Mouse (Mus musculus) limb, embryonic 11.5 days (tissue): ENCODE results near the gene Clic1. TPM values are rescaled to one million over a fixed set of nuclear protein-coding genes. Genes with fewer than 3 reads are reported as not detected.

Source experiments
- ATAC-seq: fragments of 200-750 bp; cut with Nextera tagmentation; 2 replicates; pipeline ENCODE4 v1.8.0; 2017; ENCODE audit warnings: low read depth; ENCODE audit not compliant: insufficient number of reproducible peaks, low FRiP score, low TSS enrichment
- DNase-seq: peaks from one replicate; pipeline ENCODE4 v3.0.0-alpha.2; 2015; ENCODE audit warnings: low spot score
- H3K27ac ChIP-seq: fragments of 300-500 bp; sonication (generic); replicated peaks from 2 replicates; pipeline ENCODE4 v1.5.1; 2014; ENCODE audit warnings: low read depth, mild to moderate bottlenecking, low read length
- H3K27me3 ChIP-seq: fragments of 300-500 bp; sonication (generic); 2 replicates; pipeline ENCODE4 v1.6.1; 2014; ENCODE audit warnings: mild to moderate bottlenecking, low read length, mixed read lengths; ENCODE audit not compliant: control insufficient read depth, insufficient read depth
- H3K36me3 ChIP-seq: fragments of 300-500 bp; sonication (generic); 2 replicates; pipeline ENCODE4 v1.6.1; 2014; ENCODE audit warnings: mild to moderate bottlenecking, low read length, moderate library complexity, mixed read lengths; ENCODE audit not compliant: control insufficient read depth, insufficient read depth
- H3K4me1 ChIP-seq: fragments of 300-500 bp; sonication (generic); 2 replicates; pipeline ENCODE4 v1.6.1; 2014; ENCODE audit warnings: low read length, mixed read lengths; ENCODE audit not compliant: control insufficient read depth, insufficient read depth
- H3K4me2 ChIP-seq: fragments of 300-500 bp; sonication (generic); 2 replicates; pipeline ENCODE4 v1.6.1; 2014; ENCODE audit warnings: low read depth, mild to moderate bottlenecking, moderate library complexity; ENCODE audit not compliant: severe bottlenecking
- H3K4me3 ChIP-seq: fragments of 300-500 bp; sonication (generic); 2 replicates; pipeline ENCODE4 v1.5.1; 2014; ENCODE audit warnings: low read depth, low read length
- H3K9ac ChIP-seq: fragments of 300-500 bp; sonication (generic); 2 replicates; pipeline ENCODE4 v1.6.1; 2014; ENCODE audit warnings: mild to moderate bottlenecking, low read length
- H3K9me3 ChIP-seq: fragments of 300-500 bp; sonication (generic); 2 replicates; pipeline ENCODE4 v1.6.1; 2016; ENCODE audit warnings: low read length; ENCODE audit not compliant: control insufficient read depth
- WGBS: fragments of 180-500 bp; shearing (Covaris S2); extraction: QIAGEN DNeasy Blood & Tissue Kit; methylation state at CpG from one replicate; pipeline ENCODE4 v1.1.7; 2014; 5-methylcytosine and 5-hydroxymethylcytosine counted together
- polyA plus RNA-seq: library from polyadenylated mRNA; unstranded; fragments of >200 nt; fragmentation: Nextera tagmentation; extraction: Ambion mirVana; gene quantifications from 2 replicates; pipeline ENCODE4 v1.2.1, GENCODE M21; 2014

Gene Clic1
- polyA plus RNA-seq, 1 experiment from 2014 or later: 52.1 TPM

DNA sequence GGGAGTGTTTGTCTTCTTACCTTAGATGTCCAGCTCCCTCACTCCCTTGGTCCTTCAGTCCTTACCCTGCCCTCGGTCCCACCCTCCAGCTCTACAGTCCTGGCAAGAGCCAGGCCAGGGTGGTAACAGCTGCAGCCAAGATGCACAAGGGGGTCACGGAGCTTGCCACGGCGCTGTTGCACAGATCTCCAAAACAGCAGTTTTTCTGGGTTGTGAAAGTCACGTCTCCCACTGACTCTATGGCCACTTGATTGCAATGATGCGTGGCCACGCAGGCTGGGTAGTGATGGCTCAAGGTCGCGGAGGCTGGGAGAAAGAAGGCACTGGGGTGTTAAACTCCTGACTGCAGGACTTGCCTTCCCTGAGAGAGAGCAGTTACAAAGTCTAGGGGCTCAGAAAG is 21.7 kb downstream of the Clic1 start:
- Histone ChIP-seq H3K27ac (no peak overlapping the region), H3K9me3 (no peaks in the 10 kb centered on the region), H3K4me1 (0 out of 2 replicates have a peak, but pooled peaks cover 2% of the 10 kb centered on the region), H3K27me3 (peaks cover 12% of the 10 kb centered on the region), H3K36me3 (no peaks in the 10 kb centered on the region), H3K4me2 (no peak overlapping the region), H3K9ac (no peak overlapping the region; the same call in 1 of the 2 replicates), H3K4me3 (no peak overlapping the region)
- DNase-seq: no peak
- WGBS: 82% methylated on average over 9 of the region's 9 CpGs
- no peak for ATAC-seq

DNA sequence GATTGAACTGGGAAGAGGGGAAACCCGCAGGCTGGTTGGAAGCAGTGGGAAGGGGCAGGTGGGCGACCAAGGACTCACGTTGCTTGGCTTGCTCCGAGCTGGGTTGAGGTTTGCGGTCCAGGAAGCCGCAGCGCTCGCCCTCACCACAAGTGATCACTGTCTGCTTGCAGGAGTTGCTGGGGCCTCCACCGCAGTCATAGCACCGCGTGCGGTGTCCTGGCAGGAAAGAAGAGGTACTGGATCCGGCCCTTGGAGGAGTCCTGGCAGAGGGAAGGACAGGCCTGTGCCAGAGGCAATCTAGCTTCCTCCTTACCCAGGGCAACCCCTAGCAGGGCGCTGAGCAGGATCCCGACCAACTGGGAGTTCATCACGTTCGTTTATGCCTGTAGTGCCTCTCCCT is 24.3 kb downstream of the Clic1 start:
- 38% methylated on average over 17 of the region's 17 CpGs for WGBS
- Histone ChIP-seq H3K9ac (no peak overlapping the region; the same call in 1 of the 2 replicates), H3K36me3 (no peaks in the 10 kb centered on the region), H3K4me1 (peaks cover 12% of the 10 kb centered on the region), H3K27me3 (no peaks in the 10 kb centered on the region), H3K4me3 (no peak overlapping the region), H3K4me2 (no peak overlapping the region), H3K9me3 (no peaks in the 10 kb centered on the region), H3K27ac (no peak overlapping the region)
- DNase-seq (no peak), ATAC-seq (no peak)

- H3K9ac ChIP-seq: peak within 1 kb of the TSS; percentile 50
- no peak for ATAC-seq
- peaks cover 12% of the 10 kb centered on the region for H3K4me1 ChIP-seq
- H3K9me3 ChIP-seq: no peaks in the 10 kb centered on the region
- no peak for DNase-seq
- no peaks in the 10 kb centered on the region for H3K36me3 ChIP-seq
- no peaks in the 10 kb centered on the region for H3K27me3 ChIP-seq
- WGBS: 19% methylated on average over 10 of the region's 10 CpGs
- peak within 1 kb of the TSS; percentile 42 for H3K4me2 ChIP-seq
- no peak within 1 kb of the TSS; the same call in 1 of the 2 replicates for H3K27ac ChIP-seq
- peak within 1 kb of the TSS; percentile 12; the same call in 1 of the 2 replicates for H3K4me3 ChIP-seq
Observed at GRCm38 (mm10) chr17:35076507-35077176, 26.9 kb downstream of the Clic1 start, which contains the start of gene Ly6g6e. Gene Ly6g6e (plus strand): TSS chr17:35076902.

DNA sequence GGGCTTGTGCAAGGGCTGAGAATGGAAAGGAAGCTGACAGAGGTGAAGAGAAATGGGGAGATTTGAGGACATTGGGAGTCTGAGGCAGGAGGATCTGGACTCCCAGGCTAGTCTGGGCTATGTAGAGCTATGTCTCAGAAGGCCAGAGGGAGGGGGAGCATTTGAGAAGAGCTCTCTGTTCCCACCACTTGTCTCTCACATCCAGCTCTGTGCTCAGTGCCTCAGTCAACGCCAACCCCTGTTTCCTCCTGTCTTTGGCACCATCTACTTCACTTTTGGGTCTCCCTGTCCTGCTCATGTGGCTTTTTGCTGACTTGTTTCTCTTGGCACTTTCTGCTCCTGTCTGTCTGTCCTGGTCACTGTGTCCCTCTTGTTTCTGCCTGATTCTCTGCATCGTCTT is 27.5 kb downstream of the Clic1 start:
- Histone ChIP-seq H3K4me3 (no peak overlapping the region), H3K9ac (no peak overlapping the region; the same call in 1 of the 2 replicates), H3K27ac (no peak overlapping the region)

GRCm38 (mm10) chr17:35077786-35078233 is 28.0 kb downstream of the Clic1 start, which contains the start of gene Ly6g6d:
Gene Ly6g6d (minus strand): TSS chr17:35078065.
- H3K4me2 ChIP-seq: peak within 1 kb of the TSS; percentile 42
- no peak for DNase-seq
- H3K9me3 ChIP-seq: no peaks in the 10 kb centered on the region
- WGBS: 12% methylated on average over 14 of the region's 14 CpGs
- H3K27me3 ChIP-seq: no peaks in the 10 kb centered on the region
- peak within 1 kb of the TSS; percentile 50 for H3K9ac ChIP-seq
- no peak within 1 kb of the TSS; the same call in 1 of the 2 replicates for H3K27ac ChIP-seq
- peaks cover 12% of the 10 kb centered on the region for H3K4me1 ChIP-seq
- peak within 1 kb of the TSS; percentile 12; the same call in 1 of the 2 replicates for H3K4me3 ChIP-seq
- no peak for ATAC-seq
- H3K36me3 ChIP-seq: no peaks in the 10 kb centered on the region

More for the DNA sequence above, 27.5 kb downstream of the Clic1 start:
- ATAC-seq (no peak), DNase-seq (no peak)
- 40% methylated on average over 2 of the region's 2 CpGs for WGBS
- Histone ChIP-seq H3K4me2 (peak overlapping the region; percentile 42), H3K36me3 (no peaks in the 10 kb centered on the region), H3K4me1 (peaks cover 12% of the 10 kb centered on the region), H3K9me3 (no peaks in the 10 kb centered on the region), H3K27me3 (no peaks in the 10 kb centered on the region)

DNA sequence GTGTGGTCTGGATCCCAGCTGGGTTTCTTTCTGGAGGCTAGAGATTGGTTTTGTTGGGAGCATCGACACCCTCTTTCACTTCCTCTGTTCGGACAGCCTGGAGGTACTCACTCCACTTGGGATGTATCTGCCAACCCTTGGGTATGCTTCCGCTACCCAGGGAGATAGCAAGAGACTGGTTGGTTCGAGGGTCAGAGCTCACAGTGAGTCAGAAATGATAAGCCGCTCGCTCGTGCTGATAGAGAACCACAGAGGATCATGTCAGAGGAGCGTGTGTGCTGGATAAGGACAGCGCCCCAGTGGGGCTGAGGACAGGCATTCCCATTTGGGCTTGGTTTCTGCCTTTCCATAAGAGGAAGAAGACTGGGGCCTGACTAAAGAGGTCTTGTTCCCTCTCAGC is 30.0 kb downstream of the Clic1 start:
- DNase-seq (no peak), ATAC-seq (no peak)
- H3K4me2 ChIP-seq: no peak overlapping the region
- peaks cover 10% of the 10 kb centered on the region for H3K4me1 ChIP-seq
- no peak overlapping the region for H3K9ac ChIP-seq
- H3K9me3 ChIP-seq: no peaks in the 10 kb centered on the region
- 70% methylated on average over 9 of the region's 9 CpGs for WGBS
- no peak overlapping the region for H3K27ac ChIP-seq
- H3K4me3 ChIP-seq: no peak overlapping the region
- no peaks in the 10 kb centered on the region for H3K27me3 ChIP-seq
- H3K36me3 ChIP-seq: no peaks in the 10 kb centered on the region

DNA sequence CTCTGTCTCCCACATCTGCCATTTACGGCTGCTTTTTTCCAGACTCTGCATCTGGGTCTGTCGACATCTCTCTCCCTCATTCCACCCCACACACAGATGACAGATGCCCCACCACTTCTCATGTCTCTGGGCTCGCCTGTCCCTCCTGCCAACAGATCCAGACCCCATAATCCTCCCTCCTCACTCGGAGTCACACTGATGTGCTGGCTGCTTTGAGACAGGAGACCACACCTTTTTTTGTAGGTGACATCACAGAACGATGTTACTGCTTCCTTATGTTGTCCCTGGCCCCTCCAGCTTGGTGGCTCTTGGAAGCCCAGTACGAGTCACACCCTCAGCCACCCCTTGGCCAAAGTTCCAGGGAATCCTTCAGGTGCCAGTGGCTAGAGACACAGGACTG is 30.5 kb downstream of the Clic1 start:
- Histone ChIP-seq H3K27me3 (no peaks in the 10 kb centered on the region), H3K4me2 (no peak overlapping the region), H3K4me3 (no peak overlapping the region), H3K27ac (no peak overlapping the region), H3K9ac (no peak overlapping the region), H3K36me3 (no peaks in the 10 kb centered on the region), H3K9me3 (no peaks in the 10 kb centered on the region), H3K4me1 (peaks cover 10% of the 10 kb centered on the region)
- 37% methylated on average over 6 of the region's 6 CpGs for WGBS
- ATAC-seq: no peak
- no peak for DNase-seq

DNA sequence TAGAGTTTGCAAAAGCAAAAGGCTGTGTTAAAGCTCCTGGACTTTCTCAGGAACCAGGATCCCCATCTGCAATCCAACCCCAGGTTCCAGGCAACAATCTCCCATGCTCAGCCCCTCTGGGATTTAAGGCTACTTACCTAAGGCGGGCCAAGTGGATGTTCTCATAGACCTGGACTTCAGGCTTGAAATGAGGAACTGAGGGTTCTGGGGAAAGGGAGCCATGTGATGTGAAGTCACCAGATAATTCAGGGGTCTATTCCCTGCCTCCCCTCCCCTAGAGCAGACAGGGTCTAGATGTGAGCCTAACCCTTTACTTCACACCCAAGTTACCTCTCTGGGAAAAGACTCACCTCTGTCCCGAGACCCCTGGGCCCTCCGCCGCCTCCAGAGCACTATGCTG is 30.9 kb downstream of the Clic1 start:
- no peak overlapping the region for H3K4me3 ChIP-seq
- no peaks in the 10 kb centered on the region for H3K36me3 ChIP-seq
- H3K4me2 ChIP-seq: no peak overlapping the region
- WGBS: 87% methylated on average over 4 of the region's 4 CpGs
- no peak overlapping the region for H3K27ac ChIP-seq
- no peak overlapping the region for H3K9ac ChIP-seq
- no peaks in the 10 kb centered on the region for H3K27me3 ChIP-seq
- peaks cover 10% of the 10 kb centered on the region for H3K4me1 ChIP-seq
- no peak for DNase-seq
- no peaks in the 10 kb centered on the region for H3K9me3 ChIP-seq
- no peak for ATAC-seq
